Mouse (Mus musculus): ENCODE measurements at regions not wholly inside any gene's neighbourhood (a gene's known extent, or its start where the extent isn't known, plus 50 kb on each side); places are given as distances from the start of the nearest gene placed in this dataset.
A peak's percentile ranks its signal among the peaks of the same experiment; 100 is the strongest.

GRCm38 (mm10) chr3:38699206-38699605 is 187.5 kb upstream of the Fat4 start:
- intact Hi-C loops (cut with DNase I) = no loop called here
- peak in 1 of 2 experiments; percentile 20 for DNase-seq (ENCODE audit: low spot score in 2 of 2)

GRCm38 (mm10) chr3:38697871-38698270 is 188.9 kb upstream of the Fat4 start:
- intact Hi-C loops (cut with DNase I) = no loop called here
- DNase-seq (ENCODE audit: low spot score in 2 of 2) = no peak

- intact Hi-C loops (cut with DNase I) = no loop called here
- no peak for DNase-seq (ENCODE audit: low spot score in 2 of 2)
These were observed 189.4 kb upstream of the Fat4 start for GRCm38 (mm10) chr3:38697349-38697748.

- peak in 1 of 2 experiments; percentile 46 for DNase-seq (ENCODE audit: low spot score in 2 of 2)
These were observed 190.9 kb upstream of the Fat4 start for GRCm38 (mm10) chr3:38695836-38696235.

GRCm38 (mm10) chr3:38692768-38693167 is 194.0 kb upstream of the Fat4 start:
- intact Hi-C loops (cut with DNase I) = no loop called here

More at GRCm38 (mm10) chr3:38695836-38696235, 190.9 kb upstream of the Fat4 start:
- intact Hi-C loops (cut with DNase I) = no loop called here

GRCm38 (mm10) chr3:38684247-38684991 is 199.8 kb upstream of the Ankrd50 start:
- intact Hi-C loops (cut with DNase I) = no loop called here
- DNase-seq (ENCODE audit: low spot score in 2 of 2) = no peak

More at GRCm38 (mm10) chr3:38692768-38693167, 194.0 kb upstream of the Fat4 start:
- DNase-seq (ENCODE audit: low spot score in 2 of 2) = no peak

GRCm38 (mm10) chr3:38663670-38664494 is 179.2 kb upstream of the Ankrd50 start:
- intact Hi-C loops (cut with DNase I) = no loop called here
- DNase-seq (ENCODE audit: low spot score in 2 of 2) = no peak

- peak in 1 of 2 experiments; percentile 11 for DNase-seq (ENCODE audit: low spot score in 2 of 2)
These were observed 178.4 kb upstream of the Ankrd50 start for GRCm38 (mm10) chr3:38663023-38663422.

GRCm38 (mm10) chr3:38656790-38657189 is 172.1 kb upstream of the Ankrd50 start:
- no peak for DNase-seq (ENCODE audit: low spot score in 2 of 2)
- intact Hi-C loops (cut with DNase I) = no loop called here

More at GRCm38 (mm10) chr3:38663023-38663422, 178.4 kb upstream of the Ankrd50 start:
- intact Hi-C loops (cut with DNase I) = no loop called here

GRCm38 (mm10) chr3:38653928-38654327 is 169.3 kb upstream of the Ankrd50 start:
- DNase-seq (ENCODE audit: low spot score in 2 of 2) = no peak
- intact Hi-C loops (cut with DNase I) = no loop called here

- intact Hi-C loops (cut with DNase I) = no loop called here
- DNase-seq (ENCODE audit: low spot score in 2 of 2) = no peak
These were observed 168.5 kb upstream of the Ankrd50 start for GRCm38 (mm10) chr3:38652985-38653685.

- intact Hi-C loops (cut with DNase I) = no loop called here
- no peak for DNase-seq (ENCODE audit: low spot score in 2 of 2)
These were observed 165.5 kb upstream of the Ankrd50 start for GRCm38 (mm10) chr3:38650176-38650575.

GRCm38 (mm10) chr3:38648633-38649032 is 164.0 kb upstream of the Ankrd50 start:
- no peak for DNase-seq (ENCODE audit: low spot score in 2 of 2)
- intact Hi-C loops (cut with DNase I) = no loop called here

GRCm38 (mm10) chr3:38647737-38648330 is 163.2 kb upstream of the Ankrd50 start:
- no peak for DNase-seq (ENCODE audit: low spot score in 2 of 2)
- intact Hi-C loops (cut with DNase I) = no loop called here

- no peak for DNase-seq (ENCODE audit: low spot score in 2 of 2)
- intact Hi-C loops (cut with DNase I) = no loop called here
These were observed 157.1 kb upstream of the Ankrd50 start for GRCm38 (mm10) chr3:38641733-38642132.

- intact Hi-C loops (cut with DNase I) = no loop called here
- DNase-seq (ENCODE audit: low spot score in 2 of 2) = no peak
These were observed 152.2 kb upstream of the Ankrd50 start for GRCm38 (mm10) chr3:38636806-38637205.

- peak in 1 of 2 experiments; percentile 14 for DNase-seq (ENCODE audit: low spot score in 2 of 2)
- intact Hi-C loops (cut with DNase I) = no loop called here
These were observed 148.7 kb upstream of the Ankrd50 start for GRCm38 (mm10) chr3:38633347-38633746.

- intact Hi-C loops (cut with DNase I) = no loop called here
These were observed 141.0 kb upstream of the Ankrd50 start for GRCm38 (mm10) chr3:38625575-38626184.

GRCm38 (mm10) chr3:38617989-38618388 is 133.3 kb upstream of the Ankrd50 start:
- peak; percentile 39 to 40 for DNase-seq (ENCODE audit: low spot score in 2 of 2)
- intact Hi-C loops (cut with DNase I) = no loop called here

More at GRCm38 (mm10) chr3:38625575-38626184, 141.0 kb upstream of the Ankrd50 start:
- DNase-seq (ENCODE audit: low spot score in 2 of 2) = no peak
